Mouse (Mus musculus) stomach, embryonic 14.5 days (tissue): ENCODE results near the gene Hddc3. TPM values are rescaled to one million over a fixed set of nuclear protein-coding genes. Genes with fewer than 3 reads are reported as not detected.
"Not testable (repeated sequence)": the region's sequence is repeated elsewhere in the genome, so short reads cannot be mapped to it uniquely, and the experiment has no call there.

Source experiments
- ATAC-seq: fragments of 200-750 bp; cut with Nextera tagmentation; 2 replicates; pipeline ENCODE4 v1.8.0; 2017; ENCODE audit warnings: low read depth, moderate TSS enrichment; ENCODE audit not compliant: insufficient number of reproducible peaks, insufficient read depth, low FRiP score
- H3K27ac ChIP-seq: fragments of 300-500 bp; sonication (generic); 2 replicates; pipeline ENCODE4 v1.5.1; 2014; ENCODE audit warnings: mild to moderate bottlenecking, low read length, moderate library complexity, mixed read lengths
- H3K27me3 ChIP-seq: fragments of 300-500 bp; sonication (generic); 2 replicates; pipeline ENCODE4 v1.6.1; 2014; ENCODE audit warnings: low read length, control low read depth, mixed read lengths; ENCODE audit not compliant: control insufficient read depth, insufficient read depth
- H3K36me3 ChIP-seq: fragments of 300-500 bp; sonication (generic); 2 replicates; pipeline ENCODE4 v1.6.1; 2014; ENCODE audit warnings: mild to moderate bottlenecking, control low read depth, low read length, moderate library complexity, mixed read lengths; ENCODE audit not compliant: control insufficient read depth, insufficient read depth
- H3K4me1 ChIP-seq: fragments of 300-500 bp; sonication (generic); 2 replicates; pipeline ENCODE4 v1.6.1; 2014; ENCODE audit warnings: low read length, control low read depth, mixed read lengths; ENCODE audit not compliant: control insufficient read depth, insufficient read depth
- H3K4me2 ChIP-seq: fragments of 300-500 bp; sonication (generic); replicated peaks from 2 replicates; pipeline ENCODE4 v1.6.1; 2014; ENCODE audit warnings: low read depth, low read length, control low read depth
- H3K4me3 ChIP-seq: fragments of 300-500 bp; sonication (generic); 2 replicates; pipeline ENCODE4 v1.5.1; 2014; ENCODE audit warnings: low read depth, low read length, control low read depth
- H3K9ac ChIP-seq: fragments of 300-500 bp; sonication (generic); replicated peaks from 2 replicates; pipeline ENCODE4 v1.6.1; 2014; ENCODE audit warnings: low read depth, mild to moderate bottlenecking, control low read depth, low read length, moderate library complexity, mixed read lengths
- H3K9me3 ChIP-seq: fragments of 300-500 bp; sonication (generic); 2 replicates; pipeline ENCODE4 v1.6.1; 2016; ENCODE audit warnings: low read depth, low read length, control low read depth; ENCODE audit not compliant: control insufficient read depth
- WGBS: fragments of 180-500 bp; shearing (Covaris S2); extraction: QIAGEN DNeasy Blood & Tissue Kit; methylation state at CpG from one replicate; pipeline ENCODE4 v1.1.7; 2014; 5-methylcytosine and 5-hydroxymethylcytosine counted together
- polyA plus RNA-seq: library from polyadenylated mRNA; unstranded; fragments of >200 nt; fragmentation: Nextera tagmentation; extraction: Ambion mirVana; gene quantifications from 2 replicates; pipeline ENCODE4 v1.2.1, GENCODE M21; 2014

Hddc3 gene
- polyA plus RNA-seq, 1 experiment from 2014 or later = 26.5 TPM

GRCm38 (mm10) chr7:80324816-80325119 is 18.1 kb upstream of the Hddc3 start:
- H3K9me3 ChIP-seq, H3K4me3 ChIP-seq, H3K9ac ChIP-seq, ATAC-seq, H3K27me3 ChIP-seq: not testable (repeated sequence)
- Histone ChIP-seq H3K27ac (peak overlapping the region; percentile 86; the same call in 1 of the 2 replicates), H3K36me3 (peaks cover 43% of the 10 kb centered on the region), H3K4me2 (0 out of 2 replicates have a peak overlapping the region, but pooled peaks have one; percentile 15), H3K4me1 (peaks cover 11% of the 10 kb centered on the region; the same call in 1 of the 2 replicates)
- WGBS = 40% methylated on average over 5 of the region's 5 CpGs

- Histone ChIP-seq H3K4me3 (no peak overlapping the region), H3K9ac (no peak overlapping the region), H3K27me3 (no peaks in the 10 kb centered on the region), H3K9me3 (no peaks in the 10 kb centered on the region), H3K4me1 (peaks cover 11% of the 10 kb centered on the region; the same call in 1 of the 2 replicates), H3K27ac (peak overlapping the region; percentile 39; the same call in 1 of the 2 replicates), H3K36me3 (peaks cover 49% of the 10 kb centered on the region), H3K4me2 (no peak overlapping the region)
- ATAC-seq = no peak
- WGBS = 93% methylated on average over 16 of the region's 16 CpGs
Measured at GRCm38 (mm10) chr7:80325292-80325868, 17.5 kb upstream of the Hddc3 start.

- Histone ChIP-seq H3K9ac (no peak overlapping the region), H3K4me3 (no peak overlapping the region), H3K9me3 (no peaks in the 10 kb centered on the region), H3K36me3 (peaks cover 56% of the 10 kb centered on the region), H3K27me3 (no peaks in the 10 kb centered on the region), H3K4me2 (no peak overlapping the region), H3K4me1 (peaks cover 11% of the 10 kb centered on the region; the same call in 1 of the 2 replicates), H3K27ac (no peak overlapping the region)
- WGBS = 94% methylated on average over 17 of the region's 19 CpGs
- no peak for ATAC-seq
Measured at GRCm38 (mm10) chr7:80326076-80326475, 16.8 kb upstream of the Hddc3 start.

- no peak overlapping the region for H3K27ac ChIP-seq
- H3K27me3 ChIP-seq = no peaks in the 10 kb centered on the region
- peaks cover 89% of the 10 kb centered on the region for H3K36me3 ChIP-seq
- H3K9ac ChIP-seq = no peak overlapping the region
- H3K4me3 ChIP-seq = no peak overlapping the region
- H3K4me1 ChIP-seq = peaks cover under 1% of the 10 kb centered on the region; the same call in 1 of the 2 replicates
- 86% methylated on average over 8 of the region's 8 CpGs for WGBS
- H3K4me2 ChIP-seq = no peak overlapping the region
- no peak for ATAC-seq
- H3K9me3 ChIP-seq = no peaks in the 10 kb centered on the region
Measured at GRCm38 (mm10) chr7:80330278-80330677, 12.6 kb upstream of the Hddc3 start.

- Histone ChIP-seq H3K4me2 (no peak overlapping the region), H3K36me3 (peaks cover 90% of the 10 kb centered on the region), H3K4me3 (no peak overlapping the region), H3K9ac (no peak overlapping the region), H3K4me1 (no peaks in the 10 kb centered on the region), H3K27ac (no peak overlapping the region), H3K9me3 (no peaks in the 10 kb centered on the region), H3K27me3 (no peaks in the 10 kb centered on the region)
- ATAC-seq = no peak
- WGBS = 94% methylated on average over 19 of the region's 19 CpGs
Measured at GRCm38 (mm10) chr7:80331433-80331832, 11.5 kb upstream of the Hddc3 start.

GRCm38 (mm10) chr7:80334848-80335247 is 8.1 kb upstream of the Hddc3 start:
- H3K27me3 ChIP-seq = no peaks in the 10 kb centered on the region
- H3K4me2 ChIP-seq = no peak overlapping the region
- no peak for ATAC-seq
- H3K36me3 ChIP-seq = peaks cover 64% of the 10 kb centered on the region
- peaks cover 13% of the 10 kb centered on the region; the same call in 1 of the 2 replicates for H3K4me1 ChIP-seq
- no peak overlapping the region for H3K27ac ChIP-seq
- H3K4me3 ChIP-seq = no peak overlapping the region
- H3K9me3 ChIP-seq = no peaks in the 10 kb centered on the region
- H3K9ac ChIP-seq = no peak overlapping the region
- WGBS = 81% methylated on average over 4 of the region's 4 CpGs

GRCm38 (mm10) chr7:80336932-80337331 is 6.0 kb upstream of the Hddc3 start:
- no peak overlapping the region for H3K4me2 ChIP-seq
- peaks cover 13% of the 10 kb centered on the region; the same call in 1 of the 2 replicates for H3K4me1 ChIP-seq
- H3K9me3 ChIP-seq = no peaks in the 10 kb centered on the region
- H3K4me3 ChIP-seq = no peak overlapping the region
- H3K36me3 ChIP-seq = peaks cover 44% of the 10 kb centered on the region
- no peak overlapping the region for H3K27ac ChIP-seq
- H3K9ac ChIP-seq = no peak overlapping the region
- ATAC-seq = no peak
- no peaks in the 10 kb centered on the region for H3K27me3 ChIP-seq
- WGBS = 93% methylated on average over 3 of the region's 3 CpGs

- H3K4me2 ChIP-seq = peak overlapping the region; percentile 78
- peaks cover 23% of the 10 kb centered on the region; the same call in 1 of the 2 replicates for H3K4me1 ChIP-seq
- peaks cover 23% of the 10 kb centered on the region for H3K36me3 ChIP-seq
- peak overlapping the region; percentile 53 for H3K9ac ChIP-seq
- H3K27ac ChIP-seq = no peak overlapping the region
- no peak for ATAC-seq
- no peaks in the 10 kb centered on the region for H3K9me3 ChIP-seq
- H3K4me3 ChIP-seq = peak overlapping the region; percentile 48
- no peaks in the 10 kb centered on the region for H3K27me3 ChIP-seq
- WGBS = 9% methylated on average over 17 of the region's 17 CpGs
Measured at GRCm38 (mm10) chr7:80339371-80339770, 3.5 kb upstream of the Hddc3 start.
